Mouse (Mus musculus) right cerebral cortex, adult 2 months (tissue): ENCODE measurements around the gene Tdrd3.

Experiments
- DNase-seq, 2 experiments: peaks; one replicate each; pipeline ENCODE4 v3.0.0; 2021 to 2022; ENCODE audit warnings: low spot score in 2 of 2

Tdrd3 gene

DNA sequence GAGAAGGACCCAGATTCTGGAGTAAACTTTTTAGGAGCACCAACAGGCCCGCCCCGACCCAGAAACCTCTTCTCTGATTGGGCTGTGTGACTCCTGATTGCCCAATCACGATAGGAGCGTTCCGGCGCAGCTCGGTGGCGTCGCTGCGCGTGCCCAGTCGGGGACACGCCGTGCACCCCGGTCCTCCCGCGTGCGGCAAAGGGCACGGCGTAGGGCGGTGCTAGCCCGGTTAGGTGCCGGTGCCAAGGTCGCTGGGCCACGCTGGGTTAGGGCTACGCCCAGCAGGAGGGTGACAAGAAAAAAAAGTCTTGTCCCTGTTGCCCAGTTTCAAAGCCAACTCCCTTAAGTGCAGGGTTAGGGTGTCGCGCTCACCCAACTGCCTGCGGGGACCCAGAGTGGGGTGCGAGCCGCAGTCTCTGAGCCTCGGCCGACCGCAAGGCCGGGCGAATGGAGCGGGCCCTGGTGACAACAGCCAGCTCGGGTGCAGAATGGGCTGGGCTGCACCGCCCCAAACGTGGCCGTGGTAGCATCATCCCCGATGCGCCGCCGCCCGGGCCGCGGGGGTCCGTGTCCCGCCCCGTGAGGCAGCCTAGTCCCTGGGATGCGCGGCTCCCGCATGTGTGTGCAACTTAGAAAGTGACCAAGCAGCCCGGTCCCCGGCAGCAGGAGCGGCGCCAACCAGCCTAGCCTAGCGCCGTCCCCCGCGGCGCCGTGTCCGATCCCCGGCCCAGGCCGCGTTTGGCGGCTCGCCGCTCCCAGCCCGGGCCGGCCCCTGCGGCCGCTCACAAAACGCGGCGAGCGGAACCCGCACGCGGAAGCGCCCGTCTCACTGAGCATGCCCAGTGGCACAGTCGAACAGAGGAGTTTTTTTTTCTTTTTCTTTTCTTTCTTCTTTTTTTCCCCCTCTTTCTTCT, at the start of gene Tdrd3:
Gene Tdrd3, plus strand, starts transcription at position 832 of the 914 bp plus-strand sequence.
- DNase-seq = peak; percentile 93 to 94

DNA sequence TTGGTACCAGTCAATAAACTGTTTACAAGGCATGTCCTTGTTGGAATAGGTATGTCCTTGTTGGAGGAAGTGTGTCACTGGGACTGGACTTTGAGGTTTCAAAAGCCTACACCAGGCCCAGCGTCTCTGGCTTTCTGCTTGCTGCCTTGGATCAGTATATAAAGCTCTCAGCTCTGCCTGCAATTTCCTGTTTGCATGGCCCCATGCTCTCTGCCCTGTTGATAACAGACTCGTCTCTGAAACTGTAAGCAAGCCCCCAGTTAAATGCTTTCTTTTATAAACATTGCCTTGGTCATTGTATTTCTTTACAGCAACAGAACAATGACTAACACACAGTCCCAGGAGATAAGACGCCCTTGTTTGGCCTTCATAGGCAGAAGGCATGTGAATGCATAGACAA, 49.3 kb upstream of the Tdrd3 start:
- no peak for DNase-seq

DNA sequence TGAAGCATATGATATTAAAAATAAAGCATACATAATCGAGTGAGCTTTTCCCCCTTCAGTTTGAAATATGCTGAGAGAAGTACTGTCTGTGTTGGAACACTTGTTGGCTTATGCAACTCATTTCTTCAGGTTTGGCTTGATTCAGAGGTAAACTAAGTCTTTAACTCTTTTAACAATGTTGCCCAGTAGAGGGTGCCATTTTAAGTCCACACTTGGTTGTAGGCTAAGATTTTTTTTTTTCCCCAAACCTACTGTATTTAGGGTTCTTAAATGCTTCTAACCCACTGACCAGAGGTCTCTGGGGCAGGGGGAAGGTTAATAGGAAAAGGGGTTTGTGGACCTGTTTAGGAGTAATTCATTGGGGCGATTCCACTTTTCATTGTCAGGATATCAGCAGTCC, 33.4 kb upstream of the Tdrd3 start:
- no peak for DNase-seq

DNA sequence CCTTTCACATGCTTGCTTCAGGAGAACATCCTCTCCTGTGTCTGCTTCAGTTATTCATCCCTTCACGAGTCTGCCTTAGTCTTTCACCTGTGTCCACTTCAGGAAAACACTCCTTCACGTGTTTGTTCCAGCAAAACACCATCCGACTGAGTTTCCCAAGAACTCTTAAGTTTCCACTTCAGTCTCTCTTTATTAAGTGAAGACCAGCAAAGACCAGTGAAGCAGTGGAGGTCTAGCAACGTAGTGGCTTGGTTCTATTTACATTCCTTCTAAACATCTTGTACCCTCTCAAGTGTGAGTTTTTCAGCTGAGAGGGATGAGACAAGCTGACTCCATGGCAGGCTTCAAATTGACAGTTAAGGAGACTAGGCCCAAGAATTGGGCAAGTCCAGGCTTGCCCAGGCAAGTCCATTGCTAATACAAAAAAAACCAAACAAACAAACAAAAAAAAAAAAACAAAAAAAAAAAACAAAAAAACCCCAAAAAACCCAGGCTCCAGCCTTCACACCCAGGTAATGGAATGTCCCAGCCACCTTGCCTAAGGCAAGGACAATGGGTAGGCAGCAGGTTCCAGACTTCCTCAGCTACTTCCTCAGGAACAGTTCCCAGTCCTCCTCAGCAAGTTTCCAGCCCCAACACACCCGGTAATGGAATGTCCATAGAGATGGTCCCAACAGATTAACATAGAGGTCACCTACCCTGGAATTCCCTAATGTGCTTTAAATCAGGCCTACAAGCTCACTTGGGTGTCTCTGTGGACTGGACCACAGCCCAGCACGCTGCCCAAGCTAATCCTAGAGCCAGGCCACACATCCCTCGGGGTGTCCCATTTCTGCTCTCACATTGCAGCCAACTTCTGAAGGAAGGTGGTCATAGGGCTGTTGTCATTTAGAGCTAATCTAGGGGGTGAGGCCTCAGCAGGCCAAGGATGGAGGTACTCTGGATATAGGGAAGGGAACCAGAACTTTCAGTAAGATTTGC, 31.9 kb upstream of the Tdrd3 start:
- DNase-seq = no peak

DNA sequence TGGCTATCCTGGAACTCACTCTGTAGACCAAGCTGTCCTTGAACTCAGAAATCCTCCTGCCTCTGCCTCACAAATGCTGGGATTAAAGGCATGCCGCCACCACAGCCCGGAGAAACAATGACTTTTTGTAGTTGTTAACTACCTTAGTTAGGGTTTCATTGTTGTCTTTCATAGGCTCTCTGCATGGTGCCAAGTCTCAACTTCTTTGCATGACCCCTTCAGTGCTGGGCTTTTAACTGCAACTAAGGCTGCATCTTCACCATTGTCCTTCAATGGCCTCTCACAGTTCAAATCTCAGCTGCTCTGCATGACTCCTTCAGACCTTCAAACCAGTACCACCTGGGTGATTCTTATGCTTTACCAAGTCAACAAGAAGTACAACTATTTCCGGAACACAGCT, 23.3 kb upstream of the Tdrd3 start:
- DNase-seq = no peak

DNA sequence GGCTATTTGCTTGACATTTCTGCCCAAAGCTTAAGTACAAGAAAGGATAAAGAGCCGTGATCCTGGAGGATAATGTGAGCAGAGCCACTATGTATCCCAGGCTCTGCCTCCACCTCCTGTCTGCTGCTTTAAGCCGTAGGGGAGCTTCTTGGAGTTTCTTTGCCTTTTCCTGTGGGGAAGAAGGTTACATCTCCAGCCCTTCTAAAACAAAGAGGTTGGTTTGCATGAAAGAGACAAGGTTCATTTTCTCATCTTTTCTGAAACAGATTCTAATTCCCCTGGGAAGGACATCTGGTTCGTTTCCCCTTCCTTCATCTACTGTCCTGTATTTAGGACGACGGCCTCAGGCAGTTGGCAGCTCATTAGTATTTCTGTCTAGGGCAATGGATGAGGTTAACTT, 19.8 kb upstream of the Tdrd3 start:
- no peak for DNase-seq

DNA sequence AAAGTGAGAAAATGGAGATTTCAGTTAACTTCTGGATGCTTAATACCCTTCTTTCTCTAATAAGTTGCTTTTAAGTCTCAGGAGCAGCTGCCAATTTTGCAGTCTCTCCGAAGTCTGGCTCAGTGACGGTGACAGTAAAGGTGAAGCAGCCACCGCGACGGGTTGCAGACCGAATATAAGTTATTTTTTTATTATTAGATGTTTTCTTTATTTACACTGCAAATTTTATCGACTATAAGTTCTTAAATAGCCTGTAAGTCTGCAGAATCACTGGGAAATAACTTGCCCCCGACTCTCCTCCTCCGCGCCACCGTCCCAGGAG, 992 bp upstream of the Tdrd3 start:
- DNase-seq = no peak

DNA sequence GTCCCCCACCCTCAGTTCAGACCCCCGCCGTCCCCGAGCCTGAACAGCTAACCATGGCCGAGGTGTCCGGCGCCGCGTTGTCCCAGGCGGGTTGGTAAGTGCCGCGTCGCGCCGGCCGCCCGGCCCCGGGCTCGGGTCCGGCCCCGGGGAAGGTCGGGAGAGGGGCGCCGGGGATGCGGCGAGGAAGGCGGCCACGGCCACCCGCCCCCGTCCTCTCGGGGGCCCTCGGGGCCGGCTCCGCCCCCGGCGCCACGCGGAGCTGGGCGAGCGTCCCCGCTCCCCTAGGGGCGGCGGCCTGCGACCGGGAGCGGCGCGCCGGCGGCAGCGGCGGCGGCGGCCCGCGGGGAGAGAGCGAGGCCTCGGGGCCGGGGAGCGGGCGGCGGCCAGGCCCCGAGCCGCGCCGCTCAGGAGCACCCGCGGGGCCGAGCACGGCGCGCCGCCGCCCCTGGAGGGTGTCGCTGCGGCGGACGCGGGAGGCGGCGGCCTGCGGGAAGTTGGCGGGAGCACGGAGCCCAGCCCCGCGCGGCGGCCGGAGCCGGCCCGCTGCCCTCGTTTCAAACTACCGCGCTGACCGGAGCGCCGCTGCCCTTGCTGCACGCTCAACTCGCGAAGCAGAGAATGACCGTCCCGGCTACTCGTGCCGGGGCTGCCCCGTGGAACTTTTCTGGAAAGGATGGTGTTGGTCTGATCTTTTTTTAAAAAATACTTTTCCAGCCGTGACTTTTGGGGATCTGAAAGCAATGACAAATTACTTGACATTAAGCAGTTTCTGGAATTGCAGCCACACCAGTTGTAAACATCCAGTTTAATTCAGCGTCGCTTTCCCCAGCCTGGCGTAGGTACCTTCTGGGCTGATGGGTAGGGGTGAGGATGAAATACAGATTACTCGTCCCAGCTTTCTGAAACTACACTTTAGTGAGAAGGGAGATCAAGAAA, 584 bp downstream of the Tdrd3 start:
- peak; percentile 23 to 31 for DNase-seq

DNA sequence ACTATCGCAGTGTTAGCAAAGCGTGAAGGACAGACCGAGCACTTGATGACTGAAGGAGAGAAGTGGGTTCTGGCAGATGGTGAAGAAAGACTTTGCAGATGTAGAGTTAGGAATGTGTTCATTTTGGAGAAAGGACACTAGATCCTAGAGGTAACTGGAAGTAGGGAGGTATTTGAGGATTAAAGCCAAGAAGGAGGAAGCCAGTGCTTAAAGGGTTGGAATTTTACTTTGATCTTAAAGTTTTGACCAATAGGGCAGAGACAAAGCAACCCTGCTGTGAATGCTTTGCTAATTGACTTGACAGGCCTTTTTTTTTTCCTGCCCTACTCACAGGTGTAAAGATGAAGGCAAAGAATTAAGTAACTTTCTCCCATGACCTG, 1.2 kb downstream of the Tdrd3 start:
- no peak for DNase-seq

DNA sequence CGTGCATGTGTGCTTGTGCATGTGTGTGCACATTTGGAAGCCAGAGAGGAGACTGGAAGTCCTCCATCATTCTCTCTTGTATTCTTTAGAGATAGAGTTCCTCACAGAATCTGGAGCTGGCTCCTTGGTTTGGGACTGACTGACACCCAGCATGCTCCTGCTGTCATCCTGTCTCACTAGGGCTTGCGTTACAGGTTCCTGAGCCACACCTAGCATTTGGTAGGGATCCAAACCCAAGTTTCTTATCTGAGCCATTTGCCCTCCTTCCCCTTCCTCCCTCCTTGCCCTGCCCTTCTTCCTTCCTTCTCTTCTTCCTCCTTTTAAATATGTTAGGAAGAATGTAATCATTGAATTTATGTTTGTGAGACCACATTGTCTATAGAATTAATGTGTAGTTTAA, 3.3 kb downstream of the Tdrd3 start:
- DNase-seq = no peak

DNA sequence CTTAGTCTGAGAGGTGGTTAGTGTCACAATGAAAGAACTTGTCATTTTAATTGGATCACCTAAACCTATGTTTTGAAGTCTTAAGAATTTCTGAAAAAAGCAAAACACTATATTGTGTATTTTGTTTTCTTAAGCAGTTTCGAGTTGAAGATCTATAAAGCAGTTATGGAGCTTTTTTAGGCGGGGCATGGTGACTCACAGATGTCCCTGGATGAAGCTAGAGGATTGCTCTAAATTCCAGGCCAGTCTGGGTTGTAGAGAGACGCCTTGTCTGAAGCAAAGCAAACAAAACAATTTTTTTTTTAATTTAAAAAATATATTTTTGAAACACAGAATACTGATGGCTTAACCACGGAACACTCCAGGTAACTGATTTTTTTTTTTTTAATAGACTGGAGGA, 4.1 kb downstream of the Tdrd3 start:
- no peak for DNase-seq

DNA sequence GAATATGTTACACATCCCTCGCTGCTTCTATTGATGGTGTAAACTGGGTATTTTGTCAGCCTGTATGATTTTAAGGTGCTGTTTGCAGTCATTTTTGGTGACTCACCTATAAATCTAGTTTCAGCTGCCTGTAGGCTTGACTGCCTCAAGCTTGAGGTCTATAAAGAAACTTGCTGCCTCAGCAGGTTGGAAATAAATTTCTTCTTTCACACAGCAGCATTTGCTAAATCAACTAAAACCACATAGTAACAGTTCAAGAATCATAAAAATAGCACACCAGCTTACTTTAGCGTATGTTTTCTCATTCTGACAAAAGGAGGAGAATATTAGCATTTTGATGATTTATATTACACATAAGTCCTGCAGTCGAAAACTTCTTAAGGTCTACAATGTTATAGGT, 6.0 kb downstream of the Tdrd3 start:
- no peak for DNase-seq

DNA sequence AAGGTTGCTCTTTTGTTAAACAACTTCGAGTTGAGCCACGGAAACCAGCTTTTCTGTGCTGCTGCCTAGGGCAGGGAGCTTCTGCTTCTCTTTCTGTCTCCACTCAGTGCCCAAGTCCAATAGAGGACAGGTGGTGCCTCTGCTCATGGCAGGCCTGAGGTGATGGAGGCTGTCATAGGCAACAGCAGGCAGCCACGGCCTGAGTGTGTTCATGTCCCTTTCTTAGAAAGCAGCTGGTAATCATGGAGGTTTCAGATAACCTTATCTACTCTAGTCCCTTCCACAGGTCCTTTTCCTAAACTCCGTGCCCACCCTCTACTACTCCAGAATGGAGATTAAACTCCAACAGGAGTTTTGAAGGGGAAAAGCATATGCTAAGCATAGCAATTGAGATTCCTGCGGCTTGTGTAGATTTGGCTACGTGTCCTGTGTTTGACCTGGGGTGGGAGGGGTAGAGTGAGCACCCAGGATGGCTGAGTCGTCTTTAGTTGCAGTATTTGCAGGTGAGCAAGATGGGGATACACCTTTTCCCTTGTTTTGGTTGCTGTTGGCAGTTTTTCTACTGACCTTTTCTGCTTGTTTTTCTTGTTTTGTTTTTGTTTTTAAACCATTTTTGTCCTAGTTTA, 10.0 kb downstream of the Tdrd3 start:
- no peak for DNase-seq

DNA sequence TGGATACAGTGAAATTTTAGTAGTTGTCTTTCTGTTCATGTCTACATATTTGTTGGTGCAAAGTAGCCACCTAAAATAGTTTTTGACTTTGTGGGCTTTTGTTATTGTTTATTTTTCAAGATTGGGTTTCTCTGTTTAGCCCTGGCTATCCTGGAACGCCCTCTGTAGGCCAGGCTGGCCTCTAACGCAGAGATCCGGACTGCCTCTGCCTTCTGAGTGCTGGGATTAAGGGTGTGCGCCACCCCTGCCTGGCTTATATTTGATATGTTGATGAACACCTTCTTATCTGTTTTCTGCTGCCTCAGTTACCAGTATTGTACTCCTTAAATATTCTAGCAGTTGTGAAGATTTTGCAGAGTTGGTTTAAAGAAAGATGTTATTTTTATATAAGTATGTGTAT, 10.6 kb downstream of the Tdrd3 start:
- DNase-seq = no peak

DNA sequence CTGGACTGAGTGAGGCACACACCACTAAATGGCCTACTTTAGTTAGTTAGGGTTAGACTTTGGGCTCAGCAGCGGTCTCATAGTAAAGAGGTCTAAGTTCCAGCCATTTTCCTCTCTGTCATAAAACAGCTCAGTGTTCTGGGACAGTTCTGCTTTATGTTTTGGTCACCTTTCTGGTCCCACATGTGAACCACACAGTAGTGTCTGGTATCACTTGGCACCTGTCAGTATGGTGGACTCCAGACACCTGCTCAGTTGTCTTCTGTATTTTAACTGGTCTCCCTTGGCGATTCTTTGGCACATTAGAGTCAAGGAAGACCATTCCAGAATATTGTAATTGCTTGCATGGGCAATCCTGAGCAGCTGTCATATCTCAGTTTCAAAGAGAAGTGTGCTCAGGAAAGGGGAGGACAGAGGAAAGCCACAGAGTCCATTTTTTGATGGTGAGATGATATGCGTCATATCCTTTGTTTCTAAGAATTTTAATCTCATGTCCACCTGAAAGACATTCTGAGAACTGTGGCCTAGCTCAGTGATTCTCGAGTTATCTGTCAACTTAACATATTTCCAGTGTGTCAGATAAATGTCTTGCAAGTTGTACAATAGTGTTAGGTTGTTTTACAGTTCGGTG, 11.3 kb downstream of the Tdrd3 start:
- DNase-seq = no peak

DNA sequence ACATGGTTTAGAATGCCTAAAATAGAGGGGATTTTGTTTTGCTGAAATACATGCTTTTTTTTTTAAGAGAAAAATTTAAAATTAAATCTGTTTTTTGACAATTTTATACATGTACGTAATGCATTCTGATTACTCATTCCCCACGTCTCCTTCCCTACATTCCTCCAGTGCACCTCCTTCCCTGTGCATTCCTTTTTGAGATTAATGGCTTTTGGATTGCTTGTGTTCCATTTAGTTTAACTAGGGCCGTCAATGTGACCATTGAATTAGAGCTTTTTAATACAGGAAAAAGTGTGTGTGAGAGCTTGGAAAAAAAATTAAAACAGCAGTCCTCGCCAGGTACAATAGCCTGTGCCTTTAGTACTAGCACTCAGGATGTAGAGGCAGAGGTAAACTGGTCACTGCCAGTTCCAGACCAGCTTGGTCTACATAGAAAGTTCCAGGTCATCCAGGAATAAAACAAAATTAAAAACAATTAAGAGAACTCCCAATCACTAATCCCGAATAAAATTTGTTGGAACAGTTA, 17.0 kb downstream of the Tdrd3 start:
- no peak for DNase-seq

DNA sequence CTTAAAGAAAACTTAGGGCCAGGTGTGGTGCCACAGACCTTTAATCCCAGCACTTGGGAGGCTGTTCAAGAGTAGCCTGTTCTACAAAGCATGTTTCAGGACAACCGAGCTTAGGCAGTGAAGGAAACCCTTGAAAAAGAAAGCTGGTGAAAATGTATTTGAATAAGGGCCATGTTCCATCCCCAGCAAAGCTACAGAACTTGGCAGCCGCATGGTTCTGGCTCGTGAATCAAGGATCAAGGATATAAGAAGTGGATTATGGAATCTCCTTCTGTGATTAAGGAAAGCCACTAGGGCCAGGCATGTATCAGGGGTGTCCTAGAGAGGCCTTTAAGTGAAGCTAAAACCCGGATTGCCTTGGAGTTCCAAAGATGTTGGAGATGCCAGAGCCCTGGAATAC, 18.9 kb downstream of the Tdrd3 start:
- no peak for DNase-seq

DNA sequence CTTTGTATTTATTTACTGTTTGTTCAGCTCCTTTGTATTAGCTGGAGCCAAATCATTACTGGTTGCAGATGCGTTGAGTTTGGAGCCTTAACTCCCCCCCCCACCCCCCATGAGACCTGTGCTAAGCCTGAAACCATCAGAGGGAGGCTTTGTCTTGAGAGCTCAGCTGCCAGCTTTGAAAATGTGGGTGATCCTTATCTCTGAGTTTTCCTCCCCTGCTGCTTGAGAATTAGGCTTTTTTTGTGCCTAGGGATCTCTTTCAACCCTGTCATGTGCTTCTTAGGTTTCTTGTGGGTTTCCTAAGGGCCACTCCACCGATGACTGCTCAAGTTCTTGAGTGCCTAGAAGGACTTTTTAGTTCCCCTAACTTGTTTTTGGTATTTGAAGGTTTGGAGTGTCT, 23.3 kb downstream of the Tdrd3 start:
- no peak for DNase-seq

DNA sequence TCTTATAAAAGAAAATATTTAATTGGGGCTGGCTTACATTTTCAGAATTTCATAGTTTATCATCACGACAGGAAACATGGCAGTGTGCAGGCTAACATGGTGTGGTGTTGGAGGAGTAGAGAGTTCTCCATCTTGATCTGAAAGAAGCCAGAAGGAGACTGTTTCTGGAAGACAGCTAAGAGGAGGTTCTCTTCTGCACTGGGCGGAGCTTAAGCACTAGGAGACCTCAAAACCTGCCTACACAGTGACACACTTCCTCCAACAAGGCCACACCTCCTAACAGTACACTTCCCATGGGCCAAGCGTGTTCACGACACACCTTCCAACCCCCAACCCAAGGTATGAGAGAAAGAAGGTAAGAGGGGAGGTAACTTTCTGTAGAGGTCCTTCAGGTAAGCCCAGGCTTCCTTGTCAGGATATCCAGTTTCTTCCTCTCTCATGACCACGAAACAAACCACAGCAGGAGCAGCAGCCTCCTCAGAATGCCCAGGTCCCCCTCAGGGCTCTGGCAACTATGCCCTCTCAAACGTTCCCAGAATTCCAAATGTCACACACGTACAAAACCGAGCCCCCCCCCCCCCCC, 30.0 kb downstream of the Tdrd3 start:
- DNase-seq = no peak
